Mouse (Mus musculus) hindbrain, embryonic 12.5 days (tissue): ENCODE results near the gene Hist1h1e. TPM values are rescaled to one million over a fixed set of nuclear protein-coding genes. Genes with fewer than 3 reads are reported as not detected.
"Not testable (repeated sequence)": the region's sequence is repeated elsewhere in the genome, so short reads cannot be mapped to it uniquely, and the experiment has no call there.

Source experiments
- ATAC-seq: fragments of 200-750 bp; cut with Nextera tagmentation; 2 replicates; pipeline ENCODE4 v1.8.0; 2017; ENCODE audit warnings: moderate TSS enrichment; ENCODE audit not compliant: low FRiP score
- H3K27ac ChIP-seq: fragments of 300-500 bp; sonication (generic); 2 replicates; pipeline ENCODE4 v1.5.1; 2016; ENCODE audit warnings: mild to moderate bottlenecking
- H3K27me3 ChIP-seq: fragments of 300-500 bp; sonication (generic); 2 replicates; pipeline ENCODE4 v1.6.1; 2016; ENCODE audit warnings: mild to moderate bottlenecking
- H3K36me3 ChIP-seq: fragments of 300-500 bp; sonication (generic); 2 replicates; pipeline ENCODE4 v1.6.1; 2016; ENCODE audit warnings: mild to moderate bottlenecking
- H3K4me1 ChIP-seq: fragments of 300-500 bp; sonication (generic); 2 replicates; pipeline ENCODE4 v1.6.1; 2016
- H3K4me2 ChIP-seq: fragments of 300-500 bp; sonication (generic); replicated peaks from 2 replicates; pipeline ENCODE4 v1.6.1; 2016; ENCODE audit warnings: mild to moderate bottlenecking
- H3K4me3 ChIP-seq: fragments of 300-500 bp; sonication (generic); 2 replicates; pipeline ENCODE4 v1.5.1; 2016; ENCODE audit warnings: mild to moderate bottlenecking
- H3K9ac ChIP-seq: fragments of 300-500 bp; sonication (generic); 2 replicates; pipeline ENCODE4 v1.6.1; 2016; ENCODE audit warnings: mild to moderate bottlenecking, moderate library complexity
- H3K9me3 ChIP-seq: fragments of 300-500 bp; sonication (generic); replicated peaks from 2 replicates; pipeline ENCODE4 v1.6.1; 2016; ENCODE audit warnings: mild to moderate bottlenecking
- WGBS: fragments of 180-500 bp; shearing (Covaris S2); methylation state at CpG from one replicate; pipeline ENCODE4 v1.1.7; 2016; 5-methylcytosine and 5-hydroxymethylcytosine counted together
- polyA plus RNA-seq: library from polyadenylated mRNA; unstranded; fragments of >200 nt; fragmentation: Nextera tagmentation; extraction: Ambion mirVana; gene quantifications from 2 replicates; pipeline ENCODE4 v1.2.1, GENCODE M21; 2016

Hist1h1e gene
- polyA plus RNA-seq, 1 experiment from 2014 or later: 18.8 TPM

DNA sequence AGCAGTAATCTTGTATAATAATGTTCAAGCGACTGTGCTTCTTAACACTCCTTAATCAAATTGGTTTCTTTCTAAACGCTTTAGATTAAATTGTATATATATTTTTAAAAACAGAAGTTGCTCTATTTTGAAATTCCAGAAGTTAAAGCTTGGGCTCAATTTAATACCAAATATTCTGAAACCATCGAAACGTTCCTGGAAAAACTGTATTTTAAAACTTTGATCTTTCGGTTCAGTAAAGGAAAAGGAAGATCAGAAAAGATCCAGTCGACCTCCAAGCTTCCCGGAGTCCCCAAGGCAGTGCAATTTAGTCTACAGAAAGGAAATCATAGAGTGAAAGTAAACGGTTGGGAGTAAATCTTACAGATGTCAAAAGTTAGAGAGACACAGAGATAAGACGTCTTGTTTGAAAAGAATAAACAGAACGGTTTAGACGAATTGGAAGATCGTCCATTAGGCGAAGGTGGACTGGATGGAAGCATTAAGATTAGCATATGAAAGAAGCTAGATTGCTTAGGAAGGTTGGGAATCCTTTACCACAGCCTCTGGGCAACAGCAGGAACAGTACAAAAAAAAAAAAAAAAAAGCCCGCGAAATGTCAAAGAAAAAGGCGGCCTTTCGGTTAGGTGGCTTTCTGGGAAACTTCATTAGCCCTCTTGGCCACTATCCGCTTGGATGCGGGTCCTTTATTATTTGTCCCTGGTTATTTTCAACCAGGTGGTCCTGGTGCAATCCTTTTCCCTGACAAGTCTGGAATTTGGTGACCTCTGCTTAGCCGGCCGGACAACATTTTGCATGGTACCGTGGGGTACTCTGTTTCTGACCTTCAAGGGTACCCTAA, 36.0 kb downstream of the Hist1h1e start:
- WGBS: 3% methylated on average over 22 of the region's 22 CpGs
- peak overlapping the region; percentile 49 for H3K9ac ChIP-seq
- no peaks in the 10 kb centered on the region for H3K36me3 ChIP-seq
- H3K27ac ChIP-seq: peak overlapping the region; percentile 94
- peak overlapping the region; percentile 37 for H3K4me3 ChIP-seq
- no peaks in the 10 kb centered on the region for H3K27me3 ChIP-seq
- H3K9me3 ChIP-seq: no peaks in the 10 kb centered on the region
- H3K4me2 ChIP-seq: peak overlapping the region; percentile 69
- no peak for ATAC-seq
- H3K4me1 ChIP-seq: peaks cover 24% of the 10 kb centered on the region

- Histone ChIP-seq H3K4me2 (peak overlapping the region; percentile 69), H3K9ac (peak overlapping the region; percentile 75), H3K4me1 (peaks cover 24% of the 10 kb centered on the region), H3K27ac (peak overlapping the region; percentile 94), H3K4me3 (peak overlapping the region; percentile 37)
- not testable (repeated sequence) for H3K9me3 ChIP-seq, H3K36me3 ChIP-seq, H3K27me3 ChIP-seq
- ATAC-seq: peak; percentile 91
- 0% methylated on average over 23 of the region's 36 CpGs for WGBS
Observed at GRCm38 (mm10) chr13:23585442-23586098, 36.8 kb downstream of the Hist1h1e start.

GRCm38 (mm10) chr13:23585029-23585441, 37.3 kb downstream of the Hist1h1e start:
- Histone ChIP-seq H3K36me3 (no peaks in the 10 kb centered on the region), H3K4me2 (peak overlapping the region; percentile 69), H3K4me3 (peak overlapping the region; percentile 37), H3K27ac (peak overlapping the region; percentile 94), H3K9ac (peak overlapping the region; percentile 75), H3K9me3 (no peaks in the 10 kb centered on the region), H3K27me3 (no peaks in the 10 kb centered on the region), H3K4me1 (peaks cover 24% of the 10 kb centered on the region)
- under 1% methylated on average over 21 of the region's 21 CpGs for WGBS
- peak; percentile 23; the same call in 1 of the 2 replicates for ATAC-seq

GRCm38 (mm10) chr13:23584331-23584730, 38.0 kb downstream of the Hist1h1e start:
- H3K27me3 ChIP-seq: no peaks in the 10 kb centered on the region
- peaks cover 24% of the 10 kb centered on the region for H3K4me1 ChIP-seq
- H3K4me3 ChIP-seq: peak overlapping the region; percentile 37; the same call in 1 of the 2 replicates
- no peak for ATAC-seq
- no peaks in the 10 kb centered on the region for H3K9me3 ChIP-seq
- peak overlapping the region; percentile 94 for H3K27ac ChIP-seq
- peak overlapping the region; percentile 69 for H3K4me2 ChIP-seq
- peak overlapping the region; percentile 75 for H3K9ac ChIP-seq
- H3K36me3 ChIP-seq: no peaks in the 10 kb centered on the region

GRCm38 (mm10) chr13:23583387-23584068, 38.8 kb downstream of the Hist1h1e start:
- no peaks in the 10 kb centered on the region for H3K9me3 ChIP-seq
- peaks cover 24% of the 10 kb centered on the region for H3K4me1 ChIP-seq
- no peaks in the 10 kb centered on the region for H3K36me3 ChIP-seq
- H3K9ac ChIP-seq: peak overlapping the region; percentile 1; the same call in 1 of the 2 replicates
- H3K4me3 ChIP-seq: no peak overlapping the region
- no peaks in the 10 kb centered on the region for H3K27me3 ChIP-seq
- H3K27ac ChIP-seq: peak overlapping the region; percentile 84
- peak overlapping the region; percentile 15; the same call in 1 of the 2 replicates for H3K4me2 ChIP-seq
- ATAC-seq: no peak

DNA sequence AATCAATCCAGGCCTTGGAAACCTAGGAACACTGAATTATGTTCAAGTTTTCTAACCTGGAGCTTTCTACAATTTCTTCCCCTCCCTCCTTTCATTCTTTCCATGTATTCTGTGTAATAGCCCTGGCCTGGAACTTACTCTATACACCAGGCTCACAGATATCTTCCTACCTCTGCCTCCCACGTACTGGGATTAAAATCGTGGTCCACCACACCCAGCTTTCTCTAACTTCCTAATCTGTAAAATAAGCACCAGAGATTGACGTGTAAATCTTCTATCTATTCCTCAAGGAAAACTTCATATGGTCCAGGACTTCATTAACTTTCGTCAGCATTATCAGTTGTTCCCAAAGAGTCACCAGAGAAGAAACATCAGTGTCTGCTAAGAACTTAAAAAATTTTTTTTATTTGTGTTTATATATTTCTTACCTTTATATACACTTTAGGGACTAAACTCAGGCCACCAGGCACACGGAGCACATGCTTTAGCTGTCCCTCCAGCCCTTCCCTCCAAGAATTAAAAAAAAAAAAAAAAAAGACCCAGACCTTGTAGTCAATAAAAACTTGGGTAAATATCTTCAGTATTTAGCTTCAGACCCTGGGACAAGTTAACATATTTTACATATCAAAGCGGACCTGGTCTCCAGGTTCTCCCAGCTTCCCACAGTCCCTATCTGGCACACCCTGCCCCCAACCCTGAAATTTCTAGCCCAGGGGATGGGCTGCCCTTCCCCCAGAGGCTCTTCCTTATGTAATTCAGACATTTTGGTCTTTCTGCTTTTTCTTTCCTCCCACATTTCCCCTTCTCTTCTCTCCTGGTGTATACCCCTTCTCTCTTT, 39.9 kb downstream of the Hist1h1e start:
- Histone ChIP-seq H3K36me3 (no peaks in the 10 kb centered on the region), H3K4me2 (peak overlapping the region; percentile 87), H3K27ac (peak overlapping the region; percentile 84), H3K9me3 (no peaks in the 10 kb centered on the region), H3K4me1 (peaks cover 24% of the 10 kb centered on the region), H3K27me3 (no peaks in the 10 kb centered on the region), H3K4me3 (peak overlapping the region; percentile 51), H3K9ac (peak overlapping the region; percentile 68)
- 2% methylated on average over 6 of the region's 6 CpGs for WGBS
- ATAC-seq: no peak

DNA sequence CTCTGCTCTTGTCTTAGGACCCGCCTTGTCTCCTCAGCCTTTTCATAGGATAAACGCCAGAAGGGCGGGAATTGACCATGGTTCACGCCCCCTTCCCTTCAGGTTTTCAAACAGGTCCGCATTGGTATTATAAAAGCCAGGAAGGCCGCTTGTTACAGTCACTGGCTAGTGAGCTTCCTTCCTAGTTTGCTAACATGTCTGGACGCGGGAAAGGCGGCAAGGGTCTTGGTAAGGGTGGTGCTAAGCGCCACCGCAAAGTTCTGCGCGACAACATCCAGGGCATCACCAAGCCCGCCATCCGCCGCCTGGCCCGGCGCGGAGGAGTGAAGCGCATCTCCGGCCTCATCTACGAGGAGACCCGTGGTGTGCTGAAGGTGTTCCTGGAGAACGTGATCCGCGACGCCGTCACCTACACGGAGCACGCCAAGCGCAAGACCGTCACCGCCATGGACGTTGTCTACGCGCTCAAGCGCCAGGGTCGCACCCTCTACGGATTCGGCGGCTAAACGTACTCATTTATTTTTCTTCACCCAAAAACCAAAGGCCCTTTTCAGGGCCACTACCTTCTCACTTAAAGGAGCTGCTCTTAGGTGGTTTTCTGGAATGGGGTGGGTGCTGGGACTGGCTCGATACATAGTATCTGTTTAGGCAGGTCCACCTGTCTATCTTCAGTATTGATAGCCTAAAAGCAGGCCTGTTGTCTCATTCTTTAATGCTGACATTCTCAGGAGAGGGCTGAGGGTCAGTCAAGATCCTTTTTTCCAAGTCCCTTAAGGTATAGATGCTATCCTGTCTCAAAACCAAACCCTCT, 40.7 kb downstream of the Hist1h1e start, which contains the start of gene Hist1h4d:
TSS of gene Hist1h4d (plus strand) at position 191 of the 811 bp plus-strand sequence.
- Histone ChIP-seq H3K9ac (peak within 1 kb of the TSS; percentile 68), H3K4me3 (peak within 1 kb of the TSS; percentile 51), H3K4me1 (peaks cover 30% of the 10 kb centered on the region), H3K4me2 (peak within 1 kb of the TSS; percentile 87), H3K36me3 (no peaks in the 10 kb centered on the region), H3K27ac (peak within 1 kb of the TSS; percentile 84), H3K9me3 (no peaks in the 10 kb centered on the region), H3K27me3 (no peaks in the 10 kb centered on the region)
- under 1% methylated on average over 43 of the region's 43 CpGs for WGBS
- ATAC-seq: peak; percentile 88

GRCm38 (mm10) chr13:23577835-23578234, 44.5 kb downstream of the Hist1h1e start:
- Histone ChIP-seq H3K4me1 (peaks cover 31% of the 10 kb centered on the region), H3K27ac (no peak overlapping the region), H3K36me3 (no peaks in the 10 kb centered on the region), H3K4me3 (no peak overlapping the region), H3K9ac (no peak overlapping the region), H3K27me3 (no peaks in the 10 kb centered on the region), H3K9me3 (no peaks in the 10 kb centered on the region), H3K4me2 (no peak overlapping the region)
- WGBS: 93% methylated on average over 1 of the region's 1 CpGs
- no peak for ATAC-seq

DNA sequence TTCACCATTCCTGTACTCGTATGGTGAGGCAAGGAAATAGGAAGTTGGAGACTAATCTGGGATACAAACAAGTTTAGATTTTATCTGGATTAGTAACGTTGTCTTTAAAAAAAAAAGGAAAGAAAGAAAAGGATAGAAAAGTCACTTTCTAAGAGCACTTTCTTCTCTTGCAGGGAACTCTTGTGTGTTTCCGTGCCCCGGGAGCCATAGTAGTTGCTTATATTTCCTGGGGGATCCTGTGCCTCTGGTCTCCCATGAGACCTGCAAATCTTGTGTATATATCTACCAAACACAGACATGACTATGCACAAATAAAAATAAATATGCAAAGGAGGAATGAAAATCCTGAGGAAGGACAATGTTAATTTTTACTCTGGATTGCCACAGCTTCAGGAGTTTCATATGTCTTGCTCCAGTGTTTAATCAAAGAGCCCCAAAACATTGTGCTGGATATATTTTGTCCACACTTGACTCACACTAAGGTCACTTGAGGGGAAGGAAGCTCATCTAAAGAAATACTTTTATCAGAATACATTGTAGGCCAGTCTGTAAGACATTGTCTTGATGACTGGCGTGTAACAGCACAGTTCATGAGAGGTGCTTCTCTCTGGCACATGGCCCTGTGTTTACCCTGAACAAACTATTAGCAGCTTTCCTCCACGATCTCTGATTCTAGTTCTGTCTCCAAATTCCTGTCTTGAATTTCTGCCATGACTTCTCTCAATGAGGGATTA, 45.3 kb downstream of the Hist1h1e start:
- H3K4me1 ChIP-seq: peaks cover 32% of the 10 kb centered on the region
- peak overlapping the region; percentile 83 for H3K27ac ChIP-seq
- H3K9me3 ChIP-seq: no peaks in the 10 kb centered on the region
- ATAC-seq: no peak
- H3K36me3 ChIP-seq: no peaks in the 10 kb centered on the region
- 51% methylated on average over 6 of the region's 6 CpGs for WGBS
- H3K27me3 ChIP-seq: no peaks in the 10 kb centered on the region
- peak overlapping the region; percentile 63 for H3K9ac ChIP-seq
- H3K4me3 ChIP-seq: peak overlapping the region; percentile 44; the same call in 1 of the 2 replicates
- H3K4me2 ChIP-seq: peak overlapping the region; percentile 73

GRCm38 (mm10) chr13:23576351-23576881, 45.9 kb downstream of the Hist1h1e start:
- no peak for ATAC-seq
- Histone ChIP-seq H3K4me1 (peaks cover 29% of the 10 kb centered on the region), H3K9ac (peak overlapping the region; percentile 63), H3K4me2 (peak overlapping the region; percentile 73), H3K27ac (peak overlapping the region; percentile 83), H3K4me3 (peak overlapping the region; percentile 44), H3K27me3 (no peaks in the 10 kb centered on the region), H3K36me3 (no peaks in the 10 kb centered on the region), H3K9me3 (no peaks in the 10 kb centered on the region)
- WGBS: 4% methylated on average over 7 of the region's 7 CpGs
